Mouse (Mus musculus) stomach, embryonic 16.5 days (tissue): Measurements from ENCODE around the gene Bmp8a. TPM values are rescaled to one million over a fixed set of nuclear protein-coding genes. Genes with fewer than 3 reads are reported as not detected.
A peak's percentile ranks its signal among the peaks of the same experiment; 100 is the strongest.
"Not testable (repeated sequence)": the region's sequence is repeated elsewhere in the genome, so short reads cannot be mapped to it uniquely, and the experiment has no call there.

Experiments used
- ATAC-seq: fragments of 200-750 bp; cut with Nextera tagmentation; 2 replicates; pipeline ENCODE4 v1.8.0; 2017; ENCODE audit warnings: moderate number of reproducible peaks, moderate TSS enrichment; ENCODE audit not compliant: insufficient read depth, low FRiP score
- H3K27ac ChIP-seq: fragments of 300-500 bp; sonication (generic); 2 replicates; pipeline ENCODE4 v1.5.1; 2014; ENCODE audit warnings: low read length
- H3K27me3 ChIP-seq: fragments of 300-500 bp; sonication (generic); 2 replicates; pipeline ENCODE4 v1.6.1; 2014; ENCODE audit warnings: low read length, control low read depth, mixed read lengths; ENCODE audit not compliant: control insufficient read depth, insufficient read depth
- H3K36me3 ChIP-seq: fragments of 300-500 bp; sonication (generic); 2 replicates; pipeline ENCODE4 v1.6.1; 2014; ENCODE audit warnings: low read length; ENCODE audit not compliant: control insufficient read depth, insufficient read depth
- H3K4me1 ChIP-seq: fragments of 300-500 bp; sonication (generic); 2 replicates; pipeline ENCODE4 v1.6.1; 2014; ENCODE audit warnings: low read length, control low read depth, mixed read lengths; ENCODE audit not compliant: control insufficient read depth, insufficient read depth
- H3K4me2 ChIP-seq: fragments of 300-500 bp; sonication (generic); 2 replicates; pipeline ENCODE4 v1.6.1; 2014; ENCODE audit warnings: low read depth, low read length, mixed read lengths
- H3K4me3 ChIP-seq: fragments of 300-500 bp; sonication (generic); replicated peaks from 2 replicates; pipeline ENCODE4 v1.5.1; 2014; ENCODE audit warnings: mild to moderate bottlenecking, low read length
- H3K9ac ChIP-seq: fragments of 300-500 bp; sonication (generic); 2 replicates; pipeline ENCODE4 v1.6.1; 2014; ENCODE audit warnings: low read length
- H3K9me3 ChIP-seq: fragments of 300-500 bp; sonication (generic); replicated peaks from 2 replicates; pipeline ENCODE4 v1.6.1; 2016; ENCODE audit warnings: low read length, control low read depth; ENCODE audit not compliant: control insufficient read depth
- WGBS: fragments of 180-500 bp; shearing (Covaris S2); extraction: QIAGEN DNeasy Blood & Tissue Kit; methylation state at CpG from one replicate; pipeline ENCODE4 v1.1.7; 2014; 5-methylcytosine and 5-hydroxymethylcytosine counted together
- polyA plus RNA-seq: library from polyadenylated mRNA; unstranded; fragments of >200 nt; fragmentation: Nextera tagmentation; extraction: Ambion mirVana; gene quantifications from 2 replicates; pipeline ENCODE4 v1.2.1, GENCODE M21; 2015

Bmp8a gene
- polyA plus RNA-seq, 1 experiment from 2014 or later = 0.48 TPM

DNA sequence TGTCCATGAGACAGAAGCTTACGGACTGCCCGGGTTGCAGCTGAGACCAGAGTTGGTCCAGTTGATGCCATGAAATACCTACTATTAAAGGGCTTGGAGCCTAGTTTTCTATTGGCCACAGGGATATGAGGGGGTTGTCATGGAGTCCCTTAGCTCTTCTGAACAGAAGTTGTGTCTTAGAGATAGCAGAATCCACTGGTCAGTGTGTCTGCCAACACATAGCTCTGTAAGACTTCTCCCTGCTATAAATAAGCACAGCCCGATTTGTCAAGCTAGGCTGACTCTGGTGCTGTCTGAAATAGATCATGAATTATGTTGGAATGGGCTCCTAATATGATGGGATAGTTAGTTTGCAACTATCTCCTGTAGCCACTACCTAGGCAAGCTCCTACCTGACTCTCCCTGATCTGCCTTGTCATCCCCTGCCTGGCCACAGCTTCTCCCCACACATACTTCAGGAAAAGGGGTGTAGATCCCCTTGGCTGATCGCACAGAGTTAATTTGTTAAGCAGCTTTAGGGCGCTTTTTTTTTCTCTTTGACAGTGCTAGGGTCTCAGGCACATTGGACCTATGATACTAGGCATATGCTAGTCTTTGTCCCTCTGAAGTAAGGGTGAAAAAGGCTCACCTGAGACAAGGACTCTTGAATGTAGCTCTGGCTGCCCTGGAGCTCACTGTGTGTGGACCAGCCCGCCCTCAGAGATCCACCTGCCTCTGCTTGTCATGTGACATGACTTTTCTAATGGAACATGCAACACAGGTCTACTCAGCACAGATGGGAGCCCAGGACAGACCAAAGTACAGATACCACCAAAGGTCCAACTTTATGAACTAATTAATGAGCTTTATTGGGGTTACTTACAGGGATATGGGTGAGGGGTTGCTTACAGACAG, 58.1 kb downstream of the Bmp8a start:
- H3K27me3 ChIP-seq = no peaks in the 10 kb centered on the region
- H3K4me3 ChIP-seq = peak overlapping the region; percentile 67
- H3K36me3 ChIP-seq = peaks cover 20% of the 10 kb centered on the region
- H3K4me1 ChIP-seq = peaks cover 25% of the 10 kb centered on the region
- H3K4me2 ChIP-seq = peak overlapping the region; percentile 87
- H3K27ac ChIP-seq = no peak overlapping the region
- no peaks in the 10 kb centered on the region for H3K9me3 ChIP-seq
- WGBS = 69% methylated on average over 6 of the region's 6 CpGs
- peak overlapping the region; percentile 72 for H3K9ac ChIP-seq
- no peak for ATAC-seq

DNA sequence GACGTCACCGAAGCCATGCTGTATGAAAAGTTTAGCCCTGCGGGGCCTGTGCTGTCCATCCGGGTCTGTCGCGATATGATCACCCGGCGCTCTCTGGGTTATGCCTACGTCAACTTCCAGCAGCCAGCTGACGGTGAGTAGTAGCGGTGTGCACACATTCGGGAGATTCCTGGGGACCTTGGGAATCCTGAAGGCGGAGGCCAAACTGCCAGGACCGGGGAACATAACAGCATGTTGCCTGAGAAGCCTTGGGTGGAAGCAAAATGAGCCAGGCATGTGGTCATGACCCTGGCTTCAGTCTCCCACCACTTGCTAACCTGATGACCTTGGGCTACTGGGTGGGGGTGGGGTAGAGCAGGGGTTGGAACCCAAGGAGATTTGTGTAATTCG, 59.4 kb downstream of the Bmp8a start:
- peak overlapping the region; percentile 72 for H3K9ac ChIP-seq
- H3K27ac ChIP-seq, H3K9me3 ChIP-seq, H3K27me3 ChIP-seq: not testable (repeated sequence)
- under 1% methylated on average over 12 of the region's 15 CpGs for WGBS
- H3K4me2 ChIP-seq = peak overlapping the region; percentile 87
- peak overlapping the region; percentile 67 for H3K4me3 ChIP-seq
- peaks cover 25% of the 10 kb centered on the region for H3K4me1 ChIP-seq
- H3K36me3 ChIP-seq = peaks cover 14% of the 10 kb centered on the region
- 0 out of 2 replicates have a peak, but pooled peaks have one; percentile 12 for ATAC-seq

DNA sequence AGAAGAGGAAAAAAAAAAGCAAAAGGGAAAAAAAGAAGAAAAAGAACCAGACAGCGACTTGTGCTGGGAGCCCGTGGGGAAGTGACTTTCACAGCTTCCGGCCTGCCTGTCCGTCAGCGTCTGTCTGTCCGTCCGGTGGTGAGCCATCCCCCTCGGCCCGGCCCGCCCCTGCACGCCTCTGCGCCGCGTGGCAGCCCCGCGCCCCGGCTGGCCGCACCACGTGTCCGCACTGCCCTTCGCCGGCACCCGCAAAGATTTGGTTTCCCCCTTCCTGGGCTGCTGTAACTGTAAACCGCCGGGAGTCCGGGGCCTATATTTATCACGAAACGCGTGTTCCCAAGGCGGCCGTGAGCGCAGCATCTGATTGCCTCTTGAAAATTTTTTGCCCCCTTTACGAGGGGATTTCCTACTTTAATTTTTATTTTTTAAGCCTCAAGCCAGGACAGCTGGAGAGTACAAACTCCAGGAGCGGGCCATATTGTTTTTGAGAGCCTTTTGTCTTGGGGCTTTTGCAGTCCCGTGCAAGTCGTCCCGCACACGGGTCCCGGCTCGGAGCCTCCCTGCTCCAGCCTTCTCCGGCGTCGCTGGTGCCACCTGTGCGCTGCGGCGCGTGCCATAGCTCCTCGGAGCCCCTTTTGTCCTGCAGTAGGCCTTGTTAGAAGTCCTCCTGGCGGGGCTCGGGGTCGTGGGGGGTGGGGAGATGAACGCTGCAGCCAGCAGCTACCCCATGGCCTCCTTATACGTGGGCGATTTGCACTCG, 60.0 kb downstream of the Bmp8a start:
- peak overlapping the region; percentile 70 for H3K9ac ChIP-seq
- peak overlapping the region; percentile 67 for H3K4me3 ChIP-seq
- H3K4me2 ChIP-seq = peak overlapping the region; percentile 87
- peaks cover 11% of the 10 kb centered on the region; the same call in 1 of the 2 replicates for H3K36me3 ChIP-seq
- WGBS = under 1% methylated on average over 47 of the region's 55 CpGs
- H3K27me3 ChIP-seq, H3K9me3 ChIP-seq, H3K27ac ChIP-seq: not testable (repeated sequence)
- ATAC-seq = peak; percentile 35; the same call in 1 of the 2 replicates
- H3K4me1 ChIP-seq = peaks cover 25% of the 10 kb centered on the region

DNA sequence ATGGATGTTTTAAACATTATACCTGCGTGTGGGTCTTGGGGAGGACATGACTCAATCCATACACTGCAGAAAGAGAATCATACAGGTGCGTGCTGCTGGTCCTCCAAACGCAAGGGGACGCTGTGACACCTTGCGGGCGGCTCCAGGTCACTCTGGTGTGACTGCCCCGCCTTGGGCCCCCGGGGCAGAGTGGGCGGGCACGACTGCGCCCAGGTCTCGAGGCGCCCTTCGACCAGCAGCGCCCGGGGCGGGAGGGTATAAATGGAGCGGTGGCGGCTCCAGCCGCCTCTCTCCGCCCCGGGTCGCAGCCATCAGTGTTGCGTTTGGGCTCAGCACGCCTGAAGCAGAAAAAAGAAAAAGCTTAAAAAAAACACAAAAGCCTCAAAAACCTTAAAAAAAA, 60.6 kb downstream of the Bmp8a start:
- H3K4me1 ChIP-seq = peaks cover 25% of the 10 kb centered on the region
- ATAC-seq = peak; percentile 96
- under 1% methylated on average over 25 of the region's 25 CpGs for WGBS
- 0 out of 2 replicates have a peak overlapping the region, but pooled peaks have one; percentile 1 for H3K27ac ChIP-seq
- H3K9ac ChIP-seq = peak overlapping the region; percentile 70
- peaks cover 8% of the 10 kb centered on the region; the same call in 1 of the 2 replicates for H3K36me3 ChIP-seq
- peak overlapping the region; percentile 87 for H3K4me2 ChIP-seq
- H3K4me3 ChIP-seq = peak overlapping the region; percentile 67
- H3K27me3 ChIP-seq = no peaks in the 10 kb centered on the region
- no peaks in the 10 kb centered on the region for H3K9me3 ChIP-seq

DNA sequence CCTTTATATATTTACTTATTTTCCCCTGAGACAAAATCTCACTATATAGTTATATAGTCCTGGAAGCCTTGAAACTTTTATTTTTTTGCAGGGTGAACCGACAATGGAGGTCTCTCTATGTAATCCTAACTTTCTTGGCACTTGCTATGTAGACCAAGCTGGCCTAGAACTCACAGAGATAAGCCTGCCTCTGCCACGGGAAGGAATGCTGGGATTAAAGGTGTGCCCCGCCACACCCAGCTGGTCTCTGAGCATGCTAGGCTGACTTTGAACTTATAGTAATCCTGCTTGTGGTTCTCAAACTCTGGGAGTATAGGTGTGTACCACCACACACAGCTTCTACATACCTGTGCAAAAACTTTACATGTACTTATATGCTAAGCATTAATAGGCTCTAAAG, 62.9 kb downstream of the Bmp8a start:
- Histone ChIP-seq H3K4me3 (no peak overlapping the region), H3K36me3 (no peaks in the 10 kb centered on the region), H3K4me1 (peaks cover 13% of the 10 kb centered on the region), H3K4me2 (no peak overlapping the region), H3K9ac (no peak overlapping the region), H3K9me3 (no peaks in the 10 kb centered on the region), H3K27me3 (no peaks in the 10 kb centered on the region), H3K27ac (no peak overlapping the region)
- ATAC-seq = no peak
- 64% methylated on average over 3 of the region's 3 CpGs for WGBS

DNA sequence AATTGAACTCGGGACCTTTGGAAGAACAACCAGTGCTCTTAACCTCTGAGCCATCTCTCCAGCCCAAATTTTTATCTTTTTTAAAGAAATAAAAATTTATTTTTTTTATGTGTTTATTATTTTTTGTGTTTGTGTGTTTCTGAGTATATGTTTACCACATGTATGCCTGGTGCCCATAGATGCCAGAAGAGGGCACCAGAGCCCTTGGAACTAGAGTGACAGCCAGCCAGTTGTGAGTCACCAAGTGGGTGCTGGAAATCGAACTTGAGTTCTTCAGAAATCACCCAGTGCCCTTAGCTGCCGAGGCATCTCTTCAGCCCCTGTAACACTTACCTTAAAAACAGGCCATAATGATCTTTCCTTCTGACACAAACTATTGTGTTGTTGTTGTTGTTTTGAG, 72.0 kb downstream of the Bmp8a start:
- Histone ChIP-seq H3K9ac (no peak overlapping the region), H3K9me3 (no peaks in the 10 kb centered on the region), H3K36me3 (no peaks in the 10 kb centered on the region), H3K27me3 (no peaks in the 10 kb centered on the region), H3K4me1 (no peaks in the 10 kb centered on the region), H3K4me2 (no peak overlapping the region), H3K4me3 (no peak overlapping the region), H3K27ac (no peak overlapping the region)
- 94% methylated on average over 3 of the region's 3 CpGs for WGBS
- no peak for ATAC-seq

Other genes starting within 250 kb of the Bmp8a start
- 0.50 and 0.67 TPM in 2 replicates for gene Bmp8b, start 238.1 kb downstream of the Bmp8a start, polyA plus RNA-seq
- gene Oxct2b, start 227.0 kb downstream of the Bmp8a start, polyA plus RNA-seq = 0.22 TPM in 1 of 2 replicates, not detected in the other
- 79.4 and 85.4 TPM in 2 replicates for gene Ppie, start 203.3 kb downstream of the Bmp8a start, polyA plus RNA-seq
- 3.8 and 4.2 TPM in 2 replicates for gene Hpcal4, start 160.0 kb downstream of the Bmp8a start, polyA plus RNA-seq
- not detected in 2 replicates for gene Nt5c1a, start 141.7 kb downstream of the Bmp8a start, polyA plus RNA-seq
- gene Heyl, start 109.7 kb downstream of the Bmp8a start, polyA plus RNA-seq = 18.5 and 21.3 TPM in 2 replicates
- 31.2 and 42.5 TPM in 2 replicates for gene Pabpc4, start 80.9 kb downstream of the Bmp8a start, polyA plus RNA-seq
- not detected in 2 replicates for gene Oxct2a, start 19.6 kb downstream of the Bmp8a start, polyA plus RNA-seq